Mouse (Mus musculus) heart, adult 2 months (tissue): ENCODE results near the gene Capn9. TPM values are rescaled to one million over a fixed set of nuclear protein-coding genes. Genes with fewer than 3 reads are reported as not detected.
A peak's percentile ranks its signal among the peaks of the same experiment; 100 is the strongest.

ENCODE experiments used
- DNase-seq, 2 experiments: peaks; one replicate each; pipeline ENCODE4 v3.0.0; 2021
- H3K27ac ChIP-seq: fragments of 200-600 bp; 2 replicates; pipeline ENCODE4 v1.8.1; 2022
- H3K27me3 ChIP-seq: fragments of 200-500 bp; 2 replicates; pipeline ENCODE4 v1.6.1; 2012; ENCODE audit warnings: mild to moderate bottlenecking, low read length, inconsistent platforms, mixed read lengths; ENCODE audit not compliant: control insufficient read depth, insufficient read depth
- H3K36me3 ChIP-seq: fragments of 200-500 bp; 2 replicates; pipeline ENCODE4 v1.6.1; 2012; ENCODE audit warnings: low read length, inconsistent platforms; ENCODE audit not compliant: control insufficient read depth, insufficient read depth
- H3K4me1 ChIP-seq: fragments of 200-500 bp; 2 replicates; pipeline ENCODE4 v1.6.1; 2011; ENCODE audit warnings: low read length; ENCODE audit not compliant: control insufficient read depth, insufficient read depth
- H3K4me3 ChIP-seq: fragments of 200-600 bp; 2 replicates; pipeline ENCODE4 v1.8.1; 2022
- H3K79me2 ChIP-seq: fragments of 200-500 bp; replicated peaks from 2 replicates; pipeline ENCODE4 v1.6.1; 2012; ENCODE audit warnings: mild to moderate bottlenecking, inconsistent platforms, low read length, moderate library complexity, mixed read lengths; ENCODE audit not compliant: control insufficient read depth, insufficient read depth
- H3K9ac ChIP-seq: fragments of 200-500 bp; 2 replicates; pipeline ENCODE4 v1.6.1; 2012; ENCODE audit warnings: low read depth, mild to moderate bottlenecking, control low read depth, inconsistent platforms, low read length, mixed read lengths
- CTCF ChIP-seq: fragments of 200-600 bp; IDR thresholded peaks from 2 replicates; pipeline ENCODE4 v1.8.1; 2022; ENCODE audit warnings: antibody characterized with exemption, mild to moderate bottlenecking, moderate library complexity
- EP300 ChIP-seq: fragments of 200-500 bp; IDR thresholded peaks from 2 replicates; pipeline ENCODE4 v1.6.1; 2011; ENCODE audit warnings: low read depth, low read length, control low read depth; ENCODE audit not compliant: insufficient read depth
- POLR2A ChIP-seq: fragments of 200-500 bp; IDR thresholded peaks from 2 replicates; pipeline ENCODE4 v1.6.1; 2011; ENCODE audit warnings: mild to moderate bottlenecking, low read depth, low read length, control low read depth; ENCODE audit not compliant: insufficient read depth
- WGBS: fragments of 180-500 bp; shearing (Covaris S2); methylation state at CpG from one replicate; pipeline ENCODE4 v1.1.7; 2018; 5-methylcytosine and 5-hydroxymethylcytosine counted together
- intact Hi-C: fragments of 180-260 bp; cut with DNase I; formaldehyde crosslinking; loops from one replicate; pipeline ENCODE4 v1.15.1; 2025
- polyA plus RNA-seq: library from polyadenylated mRNA; depleted of rRNA; stranded (reverse); fragments of >200 nt; gene quantifications from 2 replicates; pipeline ENCODE4 v1.2.3, GENCODE M21; 2012
- total RNA-seq, 2 experiments: library from RNA; stranded (reverse); gene quantifications; 2 replicates each; pipeline ENCODE4 v1.2.3; 2021

Capn9 gene
- total and polyA plus RNA-seq, 3 experiments, result not detected

DNA sequence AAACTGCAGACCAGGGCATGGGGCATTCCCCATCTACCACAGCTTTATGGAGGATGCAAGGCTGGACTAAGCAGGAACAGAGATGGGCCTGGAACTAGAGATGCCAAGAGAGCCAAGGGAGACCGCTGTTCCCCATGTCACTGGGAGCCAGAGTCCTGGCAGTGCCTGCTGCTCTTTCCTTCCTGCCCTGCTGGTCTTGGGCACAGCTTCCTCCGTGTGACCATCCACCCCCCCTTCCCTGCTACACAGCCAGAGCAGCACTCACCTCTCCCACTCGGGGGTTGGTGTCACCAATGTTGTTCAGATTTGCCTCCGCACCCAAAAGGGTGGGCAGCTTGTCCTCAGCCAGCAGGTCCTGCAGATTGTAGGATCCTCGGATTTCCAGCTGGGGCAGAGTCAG lies 18.4 kb upstream of the Capn9 start:
- intact Hi-C loops, result no loop called here
- no peak for DNase-seq
- 41% methylated on average over 5 of the region's 5 CpGs for WGBS
- H3K4me1 ChIP-seq, result no peaks in the 10 kb centered on the region
- H3K27me3 ChIP-seq, result no peaks in the 10 kb centered on the region
- H3K36me3 ChIP-seq, result no peaks in the 10 kb centered on the region
- no peaks in the 10 kb centered on the region for H3K79me2 ChIP-seq
- TF ChIP-seq CTCF (no peak), EP300 (no peak), POLR2A (no peak)
- no peak overlapping the region for H3K27ac ChIP-seq
- no peak overlapping the region for H3K9ac ChIP-seq
- H3K4me3 ChIP-seq, result no peak overlapping the region

DNA sequence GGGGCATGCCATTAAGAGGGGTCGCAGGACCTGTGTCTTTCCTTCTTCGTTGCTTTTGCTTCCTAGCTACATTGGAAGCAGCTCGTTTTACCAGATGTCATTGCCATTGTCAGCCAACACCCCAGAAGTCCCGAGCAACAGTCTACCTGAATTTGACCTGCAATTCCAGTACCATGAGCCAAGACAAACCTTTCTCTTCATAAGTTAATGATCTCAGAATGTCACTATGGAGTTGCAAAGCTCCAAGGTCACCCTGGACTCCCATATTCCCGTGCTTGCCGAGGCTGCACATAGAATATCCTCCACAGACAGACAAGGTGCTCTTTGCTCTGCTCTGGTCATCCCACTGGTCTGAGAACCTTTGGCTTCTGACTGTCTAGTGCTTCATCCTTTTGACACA lies 8.8 kb upstream of the Capn9 start:
- H3K36me3 ChIP-seq, result no peaks in the 10 kb centered on the region
- H3K27me3 ChIP-seq, result no peaks in the 10 kb centered on the region
- DNase-seq, result no peak
- H3K79me2 ChIP-seq, result no peaks in the 10 kb centered on the region
- no peak for TF ChIP-seq EP300
- TF ChIP-seq POLR2A, result no peak
- TF ChIP-seq CTCF, result no peak
- no peak overlapping the region for H3K9ac ChIP-seq
- H3K4me3 ChIP-seq, result no peak overlapping the region
- 76% methylated on average over 6 of the region's 6 CpGs for WGBS
- H3K4me1 ChIP-seq, result peaks cover 6% of the 10 kb centered on the region; the same call in 1 of the 2 replicates
- intact Hi-C loops, result no loop called here
- H3K27ac ChIP-seq, result no peak overlapping the region

DNA sequence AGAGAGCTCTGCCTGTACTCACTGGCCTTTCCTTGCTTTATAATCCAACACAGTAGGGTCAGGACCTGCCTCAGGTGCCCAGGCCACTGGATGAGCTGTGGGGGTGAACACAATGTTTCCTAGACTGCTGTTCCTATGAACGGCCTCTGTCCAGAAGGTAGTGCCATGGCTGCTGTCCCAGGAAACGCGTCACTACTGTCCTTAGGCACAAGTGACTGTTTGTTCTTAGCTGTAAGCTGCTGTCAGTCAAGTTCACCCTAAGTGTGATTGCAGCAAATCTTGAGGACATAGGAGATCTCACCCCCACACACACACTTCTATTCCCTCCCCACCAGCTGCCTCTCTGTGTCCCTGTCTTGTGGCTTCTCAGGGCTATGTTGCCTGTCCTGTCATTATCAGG lies 8.3 kb upstream of the Capn9 start:
- no peaks in the 10 kb centered on the region for H3K79me2 ChIP-seq
- TF ChIP-seq EP300 (0 out of 2 replicates have a peak, but pooled peaks have one; percentile 16), CTCF (no peak)
- no peak overlapping the region for H3K4me3 ChIP-seq
- H3K4me1 ChIP-seq, result peaks cover 6% of the 10 kb centered on the region; the same call in 1 of the 2 replicates
- H3K27me3 ChIP-seq, result no peaks in the 10 kb centered on the region
- WGBS, result 45% methylated on average over 3 of the region's 3 CpGs
- intact Hi-C loops, result no loop called here
- H3K36me3 ChIP-seq, result no peaks in the 10 kb centered on the region
- peak; percentile 42 to 56 for DNase-seq
- H3K9ac ChIP-seq, result no peak overlapping the region
- no peak overlapping the region for H3K27ac ChIP-seq

DNA sequence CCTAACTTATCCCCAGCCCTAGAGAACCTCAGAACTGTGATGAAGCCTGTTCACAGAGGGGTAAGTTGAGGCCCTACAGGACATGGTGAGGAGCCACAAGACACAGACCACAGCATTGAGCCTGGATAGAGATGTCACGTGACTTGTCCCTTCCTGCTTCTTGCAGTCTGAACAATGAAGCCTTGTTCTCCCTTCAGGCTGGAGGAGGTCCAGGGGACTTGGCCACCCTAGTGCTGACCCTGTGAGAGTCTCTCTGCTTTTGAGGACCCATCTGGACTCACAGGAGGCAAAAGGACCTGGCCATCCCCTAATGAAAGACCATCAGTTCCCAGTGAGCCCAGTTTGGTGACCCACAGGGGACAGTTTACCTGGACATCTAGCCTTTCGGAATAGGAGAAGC lies 6.8 kb upstream of the Capn9 start:
- Histone ChIP-seq H3K27ac (peak overlapping the region; percentile 64), H3K79me2 (no peaks in the 10 kb centered on the region), H3K36me3 (no peaks in the 10 kb centered on the region), H3K9ac (no peak overlapping the region), H3K27me3 (no peaks in the 10 kb centered on the region), H3K4me3 (no peak overlapping the region), H3K4me1 (peaks cover 6% of the 10 kb centered on the region)
- intact Hi-C loops, result no loop called here
- DNase-seq, result no peak
- TF ChIP-seq EP300, result no peak
- TF ChIP-seq CTCF, result no peak
- TF ChIP-seq POLR2A, result no peak
- 46% methylated on average over 2 of the region's 2 CpGs for WGBS

DNA sequence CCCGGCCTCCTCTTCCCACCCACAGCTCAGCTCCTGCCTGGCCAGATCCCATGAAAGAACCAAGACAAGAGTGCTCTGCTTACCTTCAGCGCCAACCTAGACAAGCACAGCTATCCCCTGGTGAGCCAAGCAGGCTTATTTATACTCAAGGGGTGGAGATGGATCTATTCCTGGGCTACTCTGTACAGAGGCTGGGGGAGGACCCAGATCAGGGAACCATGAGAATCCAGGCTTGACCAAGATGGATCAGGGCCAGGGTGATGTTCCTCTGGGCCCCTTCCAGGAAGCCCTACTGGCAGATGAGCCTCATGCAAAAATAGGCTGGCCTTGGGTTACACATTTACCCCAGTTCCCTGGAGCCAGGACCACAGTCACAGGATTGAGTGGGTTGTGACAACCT lies 6.3 kb upstream of the Capn9 start, which contains the start of gene Agt:
TSS of gene Agt (minus strand) at position 114 of the 400 bp plus-strand sequence.
- no peaks in the 10 kb centered on the region for H3K79me2 ChIP-seq
- H3K9ac ChIP-seq, result no peak within 1 kb of the TSS
- no peak within 1 kb of the TSS for H3K4me3 ChIP-seq
- no peaks in the 10 kb centered on the region for H3K27me3 ChIP-seq
- peak within 1 kb of the TSS; percentile 64 for H3K27ac ChIP-seq
- intact Hi-C loops, result no loop called here
- TF ChIP-seq CTCF (0 out of 2 replicates have a peak, but pooled peaks have one; percentile 18), POLR2A (no peak; the same call in 1 of the 2 replicates), EP300 (no peak)
- H3K4me1 ChIP-seq, result peaks cover 6% of the 10 kb centered on the region
- DNase-seq, result peak; percentile 68 to 79
- WGBS, result 45% methylated on average over 2 of the region's 2 CpGs
- H3K36me3 ChIP-seq, result no peaks in the 10 kb centered on the region

DNA sequence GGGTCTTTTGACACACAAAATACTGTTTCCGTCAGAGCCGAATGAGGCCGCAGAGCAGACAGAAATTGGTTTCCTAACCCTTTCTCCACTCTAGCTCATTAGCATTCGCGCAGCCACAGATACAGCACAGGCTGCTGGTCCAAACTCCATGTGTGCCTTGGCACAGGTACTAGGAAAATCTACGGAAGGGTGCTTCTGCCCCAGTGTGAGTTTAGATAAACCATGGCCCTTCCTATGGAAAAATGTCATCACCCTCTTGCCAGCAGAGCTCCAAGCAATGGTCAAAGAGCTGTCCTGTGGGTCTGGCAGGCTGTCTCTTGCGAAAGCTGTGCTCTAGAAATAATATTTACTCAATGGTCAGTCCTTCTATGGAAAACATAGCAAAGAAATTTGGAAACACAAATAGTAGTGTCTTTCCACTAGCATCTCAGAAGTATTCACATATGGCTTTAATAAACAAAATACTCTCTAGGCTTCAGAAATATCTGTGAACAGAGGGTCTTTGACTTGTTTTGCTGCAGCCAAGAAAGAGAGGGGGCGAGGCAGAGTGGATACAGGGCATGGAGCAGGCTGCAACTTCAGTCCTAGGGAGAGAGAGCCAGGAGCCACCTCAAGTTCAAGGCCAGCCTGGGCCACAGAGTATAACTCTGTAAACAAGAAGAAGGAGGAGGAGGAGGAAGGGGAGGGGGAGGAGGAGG lies 4.0 kb upstream of the Capn9 start:
- Histone ChIP-seq H3K4me3 (no peak overlapping the region), H3K9ac (no peak overlapping the region), H3K4me1 (peaks cover 6% of the 10 kb centered on the region), H3K27me3 (no peaks in the 10 kb centered on the region), H3K36me3 (no peaks in the 10 kb centered on the region), H3K27ac (no peak overlapping the region), H3K79me2 (no peaks in the 10 kb centered on the region)
- DNase-seq, result peak in 1 of 2 experiments; percentile 17
- intact Hi-C loops, result loop anchor here (5.0 kb wide), 1 partner anchor 175 kb away; no protein-coding TSS in a partner anchor
- TF ChIP-seq EP300, result no peak
- TF ChIP-seq POLR2A, result no peak
- no peak for TF ChIP-seq CTCF
- WGBS, result 50% methylated on average over 8 of the region's 8 CpGs
